Mouse (Mus musculus) ES-E14 (cell line): Measurements from ENCODE around the gene Irx3. TPM values are rescaled to one million over a fixed set of nuclear protein-coding genes. Genes with fewer than 3 reads are reported as not detected.
A peak's percentile ranks its signal among the peaks of the same experiment; 100 is the strongest.

Experiments used
- DNase-seq: peaks from one replicate; pipeline ENCODE4 v3.0.0-alpha.2; 2013; ENCODE audit warnings: low read depth, low spot score
- H3K27ac ChIP-seq: 2 replicates; pipeline ENCODE4 v1.5.1; 2012; ENCODE audit warnings: low read depth, mild to moderate bottlenecking, low read length, moderate library complexity, mixed read lengths; ENCODE audit not compliant: poor library complexity, insufficient read depth, severe bottlenecking
- H3K36me3 ChIP-seq: 2 replicates; pipeline ENCODE4 v1.6.1; 2012; ENCODE audit warnings: mild to moderate bottlenecking, low read length, moderate library complexity, mixed read lengths; ENCODE audit not compliant: control insufficient read depth, poor library complexity, insufficient read depth, severe bottlenecking
- H3K4me1 ChIP-seq, 2 experiments: fragments of 150-350 bp in 1 of 2; sonication (generic) in 1 of 2; 2 replicates each; pipeline ENCODE4 v1.6.1; 2012; ENCODE audit warnings: low read length in 2 of 2, mild to moderate bottlenecking in 1 of 2, mixed read lengths in 1 of 2; ENCODE audit not compliant: control insufficient read depth in 2 of 2, insufficient read depth in 2 of 2, poor library complexity in 1 of 2
- H3K4me3 ChIP-seq, 2 experiments: fragments of 150-350 bp in 1 of 2; sonication (generic) in 1 of 2; 2 replicates each; pipeline ENCODE4 v1.5.1; 2012; ENCODE audit warnings: low read length in 2 of 2, low read depth in 1 of 2, mild to moderate bottlenecking in 1 of 2, mixed read lengths in 1 of 2; ENCODE audit not compliant: insufficient read depth in 1 of 2, poor library complexity in 1 of 2, severe bottlenecking in 1 of 2
- H3K9ac ChIP-seq: 2 replicates; pipeline ENCODE4 v1.6.1; 2012; ENCODE audit warnings: low read depth, mild to moderate bottlenecking, low read length, mixed read lengths; ENCODE audit not compliant: poor library complexity, insufficient read depth, severe bottlenecking
- H3K9me3 ChIP-seq: fragments of 150-350 bp; sonication (generic); 2 replicates; pipeline ENCODE4 v1.6.1; 2012; ENCODE audit warnings: low read depth, mild to moderate bottlenecking, low read length; ENCODE audit not compliant: control insufficient read depth, insufficient read depth
- CHD2 ChIP-seq: IDR thresholded peaks from 2 replicates; pipeline ENCODE4 v1.6.1; 2014; ENCODE audit warnings: mild to moderate bottlenecking, low read depth, low read length, inconsistent platforms
- HCFC1 ChIP-seq: IDR thresholded peaks from 2 replicates; pipeline ENCODE4 v1.6.1; 2012; ENCODE audit warnings: low read length, inconsistent platforms, borderline replicate concordance; ENCODE audit not compliant: insufficient read depth
- MAFK ChIP-seq: IDR thresholded peaks from 2 replicates; pipeline ENCODE4 v1.6.1; 2014; ENCODE audit warnings: mild to moderate bottlenecking, low read depth, low read length, inconsistent platforms; ENCODE audit not compliant: insufficient read depth
- ZC3H11A ChIP-seq: IDR thresholded peaks from 2 replicates; pipeline ENCODE4 v1.6.1; 2012; ENCODE audit warnings: low read depth, mild to moderate bottlenecking, inconsistent platforms, low read length, borderline replicate concordance
- ZNF384 ChIP-seq: IDR thresholded peaks from 2 replicates; pipeline ENCODE4 v1.6.1; 2012; ENCODE audit warnings: low read depth, low read length, inconsistent platforms
- in situ Hi-C, 2 experiments: fragments of 600-800 bp; cut with MboI; formaldehyde crosslinking; loops; one replicate each; pipeline ENCODE4 v1.15.1; 2025; ENCODE audit warnings: low sequenced_read_pairs in 2 of 2, inconsistent platforms in 1 of 2; ENCODE audit not compliant: unreplicated experiment in 2 of 2
- total RNA-seq: library from RNA; depleted of rRNA; stranded (reverse); fragments of 300-350 nt; gene quantifications from 2 replicates; pipeline ENCODE4 v1.2.3, GENCODE M21; 2012; rRNA removed

Irx3 gene
- total RNA-seq = 0.42 and 0.98 TPM in 2 replicates

DNA sequence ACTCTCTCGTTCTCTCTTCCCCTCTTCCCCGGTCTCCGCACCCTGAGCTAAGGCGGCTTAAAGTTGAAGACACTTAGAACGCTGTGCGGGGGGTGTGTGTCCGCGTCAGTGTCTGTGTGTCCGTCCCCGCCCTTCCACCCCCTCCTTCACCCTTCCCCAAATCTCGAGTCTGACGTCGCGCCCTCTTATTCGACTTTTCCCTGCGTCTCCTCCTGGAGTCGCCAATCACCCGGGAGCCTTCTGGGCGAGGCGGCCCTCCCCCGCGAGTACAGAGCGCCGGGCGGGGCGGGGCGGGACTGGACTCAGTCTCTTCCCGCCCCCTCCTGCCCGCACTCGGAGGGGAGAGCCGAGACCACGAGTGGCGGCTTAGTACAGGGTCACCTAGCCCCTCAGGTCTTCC, at the start of gene Irx3:
TSS of gene Irx3 (minus strand) at position 229 of the 400 bp plus-strand sequence.
- Histone ChIP-seq H3K9ac (peak within 1 kb of the TSS; percentile 54), H3K36me3 (no peaks in the 10 kb centered on the region), H3K4me3 (peak within 1 kb of the TSS; percentile 70 to 83), H3K9me3 (no peaks in the 10 kb centered on the region), H3K4me1 (peaks cover 0 to 9% of the 10 kb centered on the region in 2 experiments; a peak in 2 of 4 replicates), H3K27ac (no peak within 1 kb of the TSS)
- peak; percentile 77 for DNase-seq
- in situ Hi-C loops = loop anchor here (5.0 to 10.0 kb wide), 4 partner anchors 333 to 873 kb away; partner anchors contain the start of gene Irx6 (in 1 of the 2)
- peak; percentile 24; the same call in 1 of the 2 replicates for TF ChIP-seq HCFC1
- no peak for TF ChIP-seq CHD2

DNA sequence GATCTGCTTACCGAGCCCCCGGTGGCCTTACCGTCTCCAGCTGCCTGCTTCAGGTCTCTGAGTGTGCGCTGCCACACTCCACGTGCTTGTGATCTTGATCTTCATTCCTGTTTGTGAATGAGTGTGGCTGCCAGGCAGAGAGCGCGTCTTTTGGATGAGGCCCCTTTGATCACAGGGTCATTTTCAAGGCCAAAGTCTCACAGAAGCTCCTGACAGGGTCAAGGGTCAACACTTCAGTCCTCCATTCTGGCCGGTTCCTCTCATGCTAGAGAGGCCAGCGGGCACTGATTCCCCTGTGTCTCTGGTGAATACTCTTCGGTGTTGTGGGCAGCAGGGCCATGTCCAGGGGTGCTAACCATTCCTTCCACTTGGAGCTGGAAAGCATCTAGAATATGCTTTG, 49.5 kb upstream of the Irx3 start:
- H3K36me3 ChIP-seq = no peaks in the 10 kb centered on the region
- H3K4me1 ChIP-seq = no peaks in the 10 kb centered on the region
- TF ChIP-seq HCFC1 (no peak), ZC3H11A (no peak), MAFK (no peak), ZNF384 (no peak), CHD2 (no peak)
- H3K9ac ChIP-seq = no peak overlapping the region
- H3K9me3 ChIP-seq = no peaks in the 10 kb centered on the region
- DNase-seq = no peak
- in situ Hi-C loops = no loop called here
- no peak overlapping the region for H3K4me3 ChIP-seq
- H3K27ac ChIP-seq = no peak overlapping the region

DNA sequence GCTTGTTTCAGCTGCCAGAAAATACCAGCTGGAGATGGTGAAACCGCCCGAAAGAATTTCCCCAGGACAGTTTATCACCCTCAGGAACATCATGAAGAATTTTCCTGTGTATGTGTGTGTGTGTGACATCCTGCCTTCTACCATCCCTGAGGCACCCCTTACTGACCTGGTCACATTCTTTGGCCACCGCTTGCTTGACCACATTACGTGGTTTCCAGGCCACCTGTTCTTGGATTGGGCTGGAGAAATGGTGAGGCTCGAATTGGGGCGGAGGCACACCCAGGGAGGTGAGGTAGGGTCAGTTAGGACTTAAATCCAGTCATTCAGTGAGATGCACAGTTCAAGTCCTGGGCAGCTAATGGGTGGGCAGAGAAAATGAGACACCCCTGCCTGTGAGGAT, 48.1 kb upstream of the Irx3 start:
- Histone ChIP-seq H3K36me3 (no peaks in the 10 kb centered on the region), H3K4me1 (no peaks in the 10 kb centered on the region), H3K9ac (no peak overlapping the region), H3K9me3 (no peaks in the 10 kb centered on the region), H3K27ac (no peak overlapping the region), H3K4me3 (no peak overlapping the region)
- in situ Hi-C loops = no loop called here
- no peak for TF ChIP-seq HCFC1
- no peak for DNase-seq

DNA sequence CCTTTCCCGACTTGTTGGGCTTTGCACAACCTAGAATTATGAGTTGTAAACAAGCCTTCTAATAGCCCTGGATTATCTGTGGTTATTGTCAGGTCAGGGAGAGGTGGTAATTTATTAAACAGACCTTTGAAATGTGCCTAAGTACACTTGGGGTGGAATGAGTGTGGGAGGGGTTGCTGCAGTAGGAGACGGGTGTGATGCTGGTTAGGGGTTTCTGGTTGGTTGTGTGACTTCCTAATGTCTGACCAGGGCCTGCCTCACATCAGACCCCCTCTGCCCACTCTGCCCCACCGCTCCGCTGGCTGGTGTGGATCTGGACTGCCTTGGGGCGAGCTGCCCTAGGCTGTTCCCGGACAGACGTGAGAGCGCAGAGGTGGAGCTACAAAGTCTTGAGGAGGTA, 47.7 kb upstream of the Irx3 start:
- H3K9ac ChIP-seq = no peak overlapping the region
- DNase-seq = no peak
- in situ Hi-C loops = no loop called here
- H3K27ac ChIP-seq = no peak overlapping the region
- TF ChIP-seq MAFK (no peak), ZNF384 (no peak), HCFC1 (no peak), ZC3H11A (no peak), CHD2 (no peak)
- H3K9me3 ChIP-seq = no peaks in the 10 kb centered on the region
- no peaks in the 10 kb centered on the region for H3K36me3 ChIP-seq
- H3K4me1 ChIP-seq = no peaks in the 10 kb centered on the region
- no peak overlapping the region for H3K4me3 ChIP-seq

DNA sequence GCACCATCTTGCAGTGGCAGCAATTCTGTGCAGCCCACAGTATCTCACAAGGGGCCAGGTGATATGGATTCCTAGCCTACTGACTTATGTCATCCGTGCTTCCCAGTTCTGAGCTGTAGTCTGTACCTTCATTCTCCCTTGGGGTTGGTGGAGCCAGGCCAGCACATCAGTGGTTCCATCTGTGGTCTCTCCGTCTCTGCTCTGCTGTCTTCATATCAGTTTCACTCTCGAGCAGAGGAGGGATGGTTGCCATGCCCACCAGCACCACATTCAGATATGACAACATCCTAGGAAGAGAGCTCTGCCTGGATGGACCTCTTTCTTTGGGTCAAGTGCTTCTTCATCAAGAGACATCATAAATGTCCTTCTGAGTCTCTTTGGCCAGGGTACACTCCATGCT, 43.8 kb upstream of the Irx3 start:
- Histone ChIP-seq H3K9ac (no peak overlapping the region), H3K4me3 (no peak overlapping the region), H3K36me3 (no peaks in the 10 kb centered on the region), H3K27ac (no peak overlapping the region), H3K9me3 (no peaks in the 10 kb centered on the region), H3K4me1 (no peaks in the 10 kb centered on the region)
- DNase-seq = no peak
- in situ Hi-C loops = no loop called here
- TF ChIP-seq MAFK (no peak), ZC3H11A (no peak), CHD2 (no peak), ZNF384 (no peak), HCFC1 (no peak)
